Mouse (Mus musculus): ENCODE data around the gene Elovl6.

Elovl6 gene

GRCm38 (mm10) chr3:129572959-129573358 is 40.8 kb downstream of the Elovl6 start:
- no peaks in the 10 kb centered on the region for H3K27me3 ChIP-seq (ENCODE audit: insufficient read depth, low read length)
- TF ChIP-seq POU5F1 (IDR thresholded peaks at IDR 0.05; ENCODE audit: borderline replicate concordance, low read length): no peak
- no peaks in the 10 kb centered on the region for H3K9me3 ChIP-seq (ENCODE audit: low read length)
- peaks cover 91% of the 10 kb centered on the region for H3K4me1 ChIP-seq (replicated peaks; ENCODE audit: low read depth, low read length)
- H3K4me3 ChIP-seq (replicated peaks; ENCODE audit: low read length): peak overlapping the region; percentile 71
- H3K36me3 ChIP-seq (ENCODE audit: insufficient read depth, low read length): peaks cover 78% of the 10 kb centered on the region

GRCm38 (mm10) chr3:129573609-129574008 is 41.5 kb downstream of the Elovl6 start:
- Histone ChIP-seq H3K4me1 (replicated peaks; ENCODE audit: low read depth, low read length) (peaks cover 91% of the 10 kb centered on the region), H3K4me3 (replicated peaks; ENCODE audit: low read length) (peak overlapping the region; percentile 71), H3K27me3 (ENCODE audit: insufficient read depth, low read length) (no peaks in the 10 kb centered on the region), H3K9me3 (ENCODE audit: low read length) (no peaks in the 10 kb centered on the region), H3K36me3 (ENCODE audit: insufficient read depth, low read length) (peaks cover 77% of the 10 kb centered on the region)
- TF ChIP-seq CTCF (conservative IDR thresholded peaks at IDR 0.05; ENCODE audit: low read length) (no peak), POU5F1 (IDR thresholded peaks at IDR 0.05; ENCODE audit: borderline replicate concordance, low read length) (peak; percentile 51; the same call in 1 of the 2 replicates), NANOG (IDR thresholded peaks at IDR 0.05; ENCODE audit: borderline replicate concordance, low read length) (peak; percentile 91)

GRCm38 (mm10) chr3:129575086-129575485 is 42.9 kb downstream of the Elovl6 start:
- H3K27me3 ChIP-seq (ENCODE audit: insufficient read depth, low read length): no peaks in the 10 kb centered on the region
- peak overlapping the region; percentile 71 for H3K4me3 ChIP-seq (replicated peaks; ENCODE audit: low read length)
- H3K36me3 ChIP-seq (ENCODE audit: insufficient read depth, low read length): peaks cover 78% of the 10 kb centered on the region
- no peaks in the 10 kb centered on the region for H3K9me3 ChIP-seq (ENCODE audit: low read length)
- TF ChIP-seq NANOG (IDR thresholded peaks at IDR 0.05; ENCODE audit: borderline replicate concordance, low read length): 0 out of 2 replicates have a peak, but pooled peaks have one; percentile 45
- no peak for TF ChIP-seq CTCF (conservative IDR thresholded peaks at IDR 0.05; ENCODE audit: low read length)
- peaks cover 91% of the 10 kb centered on the region for H3K4me1 ChIP-seq (replicated peaks; ENCODE audit: low read depth, low read length)

GRCm38 (mm10) chr3:129576522-129576921 is 44.4 kb downstream of the Elovl6 start:
- H3K36me3 ChIP-seq (ENCODE audit: insufficient read depth, low read length): peaks cover 78% of the 10 kb centered on the region
- peak overlapping the region; percentile 71 for H3K4me3 ChIP-seq (replicated peaks; ENCODE audit: low read length)
- peaks cover 87% of the 10 kb centered on the region for H3K4me1 ChIP-seq (replicated peaks; ENCODE audit: low read depth, low read length)
- no peaks in the 10 kb centered on the region for H3K27me3 ChIP-seq (ENCODE audit: insufficient read depth, low read length)
- H3K9me3 ChIP-seq (ENCODE audit: low read length): no peaks in the 10 kb centered on the region; the same call in 1 of the 2 replicates
- TF ChIP-seq CTCF (conservative IDR thresholded peaks at IDR 0.05; ENCODE audit: low read length) (no peak), NANOG (IDR thresholded peaks at IDR 0.05; ENCODE audit: borderline replicate concordance, low read length) (no peak), POU5F1 (IDR thresholded peaks at IDR 0.05; ENCODE audit: borderline replicate concordance, low read length) (no peak)

- Histone ChIP-seq H3K27me3 (ENCODE audit: insufficient read depth, low read length) (no peaks in the 10 kb centered on the region), H3K4me3 (replicated peaks; ENCODE audit: low read length) (no peak overlapping the region)
- TF ChIP-seq POU5F1 (IDR thresholded peaks at IDR 0.05; ENCODE audit: borderline replicate concordance, low read length): no peak
- no peak for TF ChIP-seq CTCF (conservative IDR thresholded peaks at IDR 0.05; ENCODE audit: low read length)
- no peak for TF ChIP-seq NANOG (IDR thresholded peaks at IDR 0.05; ENCODE audit: borderline replicate concordance, low read length)
These were observed 46.8 kb downstream of the Elovl6 start for GRCm38 (mm10) chr3:129578741-129579475.

GRCm38 (mm10) chr3:129581024-129581423 is 48.9 kb downstream of the Elovl6 start:
- peaks cover 86% of the 10 kb centered on the region for H3K4me1 ChIP-seq (replicated peaks; ENCODE audit: low read depth, low read length)
- H3K36me3 ChIP-seq (ENCODE audit: insufficient read depth, low read length): peaks cover 78% of the 10 kb centered on the region
- H3K27me3 ChIP-seq (ENCODE audit: insufficient read depth, low read length): no peaks in the 10 kb centered on the region
- TF ChIP-seq CTCF (conservative IDR thresholded peaks at IDR 0.05; ENCODE audit: low read length) (no peak), POU5F1 (IDR thresholded peaks at IDR 0.05; ENCODE audit: borderline replicate concordance, low read length) (no peak), NANOG (IDR thresholded peaks at IDR 0.05; ENCODE audit: borderline replicate concordance, low read length) (no peak)
- no peak overlapping the region for H3K4me3 ChIP-seq (replicated peaks; ENCODE audit: low read length)
- H3K9me3 ChIP-seq (ENCODE audit: low read length): peaks cover 3% of the 10 kb centered on the region

More at GRCm38 (mm10) chr3:129578741-129579475, 46.8 kb downstream of the Elovl6 start:
- H3K4me1 ChIP-seq (replicated peaks; ENCODE audit: low read depth, low read length): peaks cover 86% of the 10 kb centered on the region
- H3K36me3 ChIP-seq (ENCODE audit: insufficient read depth, low read length): peaks cover 73% of the 10 kb centered on the region
- H3K9me3 ChIP-seq (ENCODE audit: low read length): peaks cover 3% of the 10 kb centered on the region

- Histone ChIP-seq H3K36me3 (ENCODE audit: insufficient read depth, low read length) (peaks cover 84% of the 10 kb centered on the region), H3K9me3 (ENCODE audit: low read length) (peaks cover 3% of the 10 kb centered on the region)
- TF ChIP-seq NANOG (IDR thresholded peaks at IDR 0.05; ENCODE audit: borderline replicate concordance, low read length): no peak
- no peak for TF ChIP-seq POU5F1 (IDR thresholded peaks at IDR 0.05; ENCODE audit: borderline replicate concordance, low read length)
- no peak for TF ChIP-seq CTCF (conservative IDR thresholded peaks at IDR 0.05; ENCODE audit: low read length)
These were observed 50.3 kb downstream of the Elovl6 start for GRCm38 (mm10) chr3:129582449-129582848.

GRCm38 (mm10) chr3:129583290-129583689 is 51.1 kb downstream of the Elovl6 start:
- Histone ChIP-seq H3K4me1 (replicated peaks; ENCODE audit: low read depth, low read length) (peaks cover 91% of the 10 kb centered on the region), H3K9me3 (ENCODE audit: low read length) (peaks cover 3% of the 10 kb centered on the region), H3K4me3 (replicated peaks; ENCODE audit: low read length) (no peak overlapping the region), H3K27me3 (ENCODE audit: insufficient read depth, low read length) (no peaks in the 10 kb centered on the region), H3K36me3 (ENCODE audit: insufficient read depth, low read length) (peaks cover 87% of the 10 kb centered on the region)
- no peak for TF ChIP-seq POU5F1 (IDR thresholded peaks at IDR 0.05; ENCODE audit: borderline replicate concordance, low read length)
- no peak for TF ChIP-seq CTCF (conservative IDR thresholded peaks at IDR 0.05; ENCODE audit: low read length)

More at GRCm38 (mm10) chr3:129582449-129582848, 50.3 kb downstream of the Elovl6 start:
- Histone ChIP-seq H3K27me3 (ENCODE audit: insufficient read depth, low read length) (no peaks in the 10 kb centered on the region), H3K4me3 (replicated peaks; ENCODE audit: low read length) (no peak overlapping the region), H3K4me1 (replicated peaks; ENCODE audit: low read depth, low read length) (peaks cover 90% of the 10 kb centered on the region)

- TF ChIP-seq CTCF (conservative IDR thresholded peaks at IDR 0.05; ENCODE audit: low read length) (no peak), NANOG (IDR thresholded peaks at IDR 0.05; ENCODE audit: borderline replicate concordance, low read length) (no peak), POU5F1 (IDR thresholded peaks at IDR 0.05; ENCODE audit: borderline replicate concordance, low read length) (no peak)
- no peaks in the 10 kb centered on the region for H3K9me3 ChIP-seq (ENCODE audit: low read length)
- H3K4me1 ChIP-seq (replicated peaks; ENCODE audit: low read depth, low read length): peaks cover 99% of the 10 kb centered on the region
- H3K27me3 ChIP-seq (ENCODE audit: insufficient read depth, low read length): no peaks in the 10 kb centered on the region
- peaks cover 87% of the 10 kb centered on the region for H3K36me3 ChIP-seq (ENCODE audit: insufficient read depth, low read length)
- H3K4me3 ChIP-seq (replicated peaks; ENCODE audit: low read length): no peak overlapping the region
These were observed 55.8 kb downstream of the Elovl6 start for GRCm38 (mm10) chr3:129587916-129588315.
